Mouse (Mus musculus): Measurements from ENCODE around the gene Atad1.

- TF ChIP-seq EP300 (IDR thresholded peaks at IDR 0.05) (no peak), CTCF (IDR thresholded peaks at IDR 0.05) (no peak)
These were observed 1.7 kb downstream of the Atad1 start for GRCm38 (mm10) chr19:32737844-32738243.

Data from lung, postnatal 0 days (tissue).